Mouse (Mus musculus) left cerebral cortex, adult 11 months (tissue): ENCODE results near the gene Tcl1b3.

Source experiments
- DNase-seq: peaks from one replicate; pipeline ENCODE4 v3.0.0; 2022; ENCODE audit warnings: low spot score

The Tcl1b3 gene

GRCm38 (mm10) chr12:105234362-105234761 is 43.5 kb downstream of the Tcl1b3 start:
- no peak for DNase-seq

- no peak for DNase-seq
These were observed 44.2 kb downstream of the Tcl1b3 start for GRCm38 (mm10) chr12:105235091-105235490.

- DNase-seq, result no peak
These were observed 48.2 kb downstream of the Tcl1b3 start for GRCm38 (mm10) chr12:105239060-105239459.
